Mouse (Mus musculus): Measurements from ENCODE around the gene Macrod1. TPM values are rescaled to one million over a fixed set of nuclear protein-coding genes. Genes with fewer than 3 reads are reported as not detected.

The Macrod1 gene
- polyA plus RNA-seq, 1 experiment from 2014 or later: 3.3 TPM

GRCm38 (mm10) chr19:7103349-7103992, 46.9 kb downstream of the Macrod1 start:
- no peak for DNase-seq (ENCODE audit: low spot score)
- Histone ChIP-seq H3K9ac (ENCODE audit: low read length) (peak overlapping the region; percentile 37; the same call in 1 of the 2 replicates), H3K4me1 (ENCODE audit: control insufficient read depth, insufficient read depth, low read length) (peaks cover 25% of the 10 kb centered on the region), H3K9me3 (ENCODE audit: control insufficient read depth, low read length) (no peaks in the 10 kb centered on the region), H3K4me3 (ENCODE audit: low read depth, low read length) (no peak overlapping the region), H3K36me3 (ENCODE audit: control insufficient read depth, insufficient read depth, low read length) (no peaks in the 10 kb centered on the region), H3K27me3 (ENCODE audit: control insufficient read depth, insufficient read depth, low read length) (peaks cover 31% of the 10 kb centered on the region), H3K27ac (ENCODE audit: low read depth, low read length) (no peak overlapping the region), H3K4me2 (ENCODE audit: low read depth) (no peak overlapping the region)
- ATAC-seq (ENCODE audit: insufficient read depth, low FRiP score, low TSS enrichment): no peak
- WGBS: 68% methylated on average over 4 of the region's 4 CpGs

DNA sequence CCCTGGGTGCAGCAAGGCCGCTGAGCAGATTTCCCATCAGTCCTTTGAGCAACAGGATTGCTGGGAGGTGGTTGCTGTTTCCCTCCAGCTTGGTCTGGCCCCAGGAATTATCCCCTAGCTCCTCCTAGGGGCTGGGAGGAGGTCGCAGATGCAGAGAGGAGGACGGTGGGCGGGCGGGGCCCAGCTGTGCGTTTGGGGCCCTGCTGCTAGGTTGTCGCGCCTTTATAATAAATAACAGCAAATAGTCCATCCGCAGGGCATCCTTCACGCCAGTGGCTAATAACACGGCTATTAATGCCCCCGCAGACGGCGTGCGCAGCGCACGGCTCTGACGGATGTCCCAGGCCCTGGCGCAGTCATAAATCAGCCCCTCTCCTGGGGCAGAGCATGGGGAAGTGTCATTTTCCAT, 47.4 kb downstream of the Macrod1 start:
- H3K9ac ChIP-seq (ENCODE audit: low read length): no peak overlapping the region
- H3K27ac ChIP-seq (ENCODE audit: low read depth, low read length): no peak overlapping the region
- peaks cover 31% of the 10 kb centered on the region for H3K27me3 ChIP-seq (ENCODE audit: control insufficient read depth, insufficient read depth, low read length)
- no peak overlapping the region for H3K4me2 ChIP-seq (ENCODE audit: low read depth)
- H3K36me3 ChIP-seq (ENCODE audit: control insufficient read depth, insufficient read depth, low read length): no peaks in the 10 kb centered on the region
- ATAC-seq (ENCODE audit: insufficient read depth, low FRiP score, low TSS enrichment): peak; percentile 82
- no peaks in the 10 kb centered on the region for H3K9me3 ChIP-seq (ENCODE audit: control insufficient read depth, low read length)
- H3K4me3 ChIP-seq (ENCODE audit: low read depth, low read length): no peak overlapping the region
- H3K4me1 ChIP-seq (ENCODE audit: control insufficient read depth, insufficient read depth, low read length): peaks cover 25% of the 10 kb centered on the region
- 4% methylated on average over 19 of the region's 19 CpGs for WGBS
- peak; percentile 83 for DNase-seq (ENCODE audit: low spot score)

- ATAC-seq (ENCODE audit: insufficient read depth, low FRiP score, low TSS enrichment) (no peak), DNase-seq (ENCODE audit: low spot score) (no peak)
- Histone ChIP-seq H3K9ac (ENCODE audit: low read length) (no peak within 1 kb of the TSS), H3K9me3 (ENCODE audit: control insufficient read depth, low read length) (no peaks in the 10 kb centered on the region), H3K27me3 (ENCODE audit: control insufficient read depth, insufficient read depth, low read length) (peaks cover 26% of the 10 kb centered on the region), H3K4me2 (ENCODE audit: low read depth) (no peak within 1 kb of the TSS), H3K4me1 (ENCODE audit: control insufficient read depth, insufficient read depth, low read length) (peaks cover 28% of the 10 kb centered on the region), H3K4me3 (ENCODE audit: low read depth, low read length) (no peak within 1 kb of the TSS), H3K36me3 (ENCODE audit: control insufficient read depth, insufficient read depth, low read length) (no peaks in the 10 kb centered on the region), H3K27ac (ENCODE audit: low read depth, low read length) (0 out of 2 replicates have a peak within 1 kb of the TSS, but pooled peaks have one; percentile 1)
- 49% methylated on average over 9 of the region's 9 CpGs for WGBS
Observed at GRCm38 (mm10) chr19:7105544-7105943, 48.9 kb downstream of the Macrod1 start, which contains the start of gene Flrt1. Gene Flrt1, minus strand, starts transcription at chr19:7105729.

- Histone ChIP-seq H3K27ac (ENCODE audit: low read depth, low read length) (no peak overlapping the region), H3K4me3 (ENCODE audit: low read depth, low read length) (no peak overlapping the region), H3K27me3 (ENCODE audit: control insufficient read depth, insufficient read depth, low read length) (peaks cover 26% of the 10 kb centered on the region; the same call in 1 of the 2 replicates), H3K4me2 (ENCODE audit: low read depth) (no peak overlapping the region), H3K4me1 (ENCODE audit: control insufficient read depth, insufficient read depth, low read length) (peaks cover 28% of the 10 kb centered on the region), H3K9me3 (ENCODE audit: control insufficient read depth, low read length) (no peaks in the 10 kb centered on the region), H3K36me3 (ENCODE audit: control insufficient read depth, insufficient read depth, low read length) (no peaks in the 10 kb centered on the region), H3K9ac (ENCODE audit: low read length) (no peak overlapping the region)
- ATAC-seq (ENCODE audit: insufficient read depth, low FRiP score, low TSS enrichment): no peak
- no peak for DNase-seq (ENCODE audit: low spot score)
- 90% methylated on average over 2 of the region's 2 CpGs for WGBS
Observed at GRCm38 (mm10) chr19:7106566-7106965, 50.0 kb downstream of the Macrod1 start.

DNA sequence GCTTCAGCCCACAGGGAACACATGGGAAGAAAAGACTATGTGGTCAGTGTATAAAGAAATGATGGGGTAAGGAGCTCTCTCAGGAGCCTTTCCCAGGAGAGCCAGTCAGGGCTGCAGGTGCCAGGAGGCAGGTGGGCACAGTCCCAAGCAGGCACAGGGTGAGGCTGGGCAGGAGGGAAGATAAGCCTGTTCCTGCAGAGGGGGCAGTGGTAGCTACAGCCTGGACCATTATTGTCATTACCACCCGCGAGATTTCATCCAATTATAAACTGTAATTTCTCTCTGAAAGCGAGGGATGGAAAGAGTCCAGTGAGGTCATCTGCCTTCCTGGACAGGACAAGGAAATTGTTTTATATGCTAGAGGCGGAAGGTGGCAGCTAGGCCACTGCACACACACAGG, 50.6 kb downstream of the Macrod1 start:
- ATAC-seq (ENCODE audit: insufficient read depth, low FRiP score, low TSS enrichment) (no peak), DNase-seq (ENCODE audit: low spot score) (no peak)
- WGBS: 90% methylated on average over 4 of the region's 4 CpGs
- H3K9ac ChIP-seq (ENCODE audit: low read length): no peak overlapping the region
- H3K4me3 ChIP-seq (ENCODE audit: low read depth, low read length): no peak overlapping the region
- H3K36me3 ChIP-seq (ENCODE audit: control insufficient read depth, insufficient read depth, low read length): no peaks in the 10 kb centered on the region
- H3K9me3 ChIP-seq (ENCODE audit: control insufficient read depth, low read length): no peaks in the 10 kb centered on the region
- H3K27ac ChIP-seq (ENCODE audit: low read depth, low read length): no peak overlapping the region
- peaks cover 23% of the 10 kb centered on the region; the same call in 1 of the 2 replicates for H3K27me3 ChIP-seq (ENCODE audit: control insufficient read depth, insufficient read depth, low read length)
- H3K4me1 ChIP-seq (ENCODE audit: control insufficient read depth, insufficient read depth, low read length): peaks cover 28% of the 10 kb centered on the region
- no peak overlapping the region for H3K4me2 ChIP-seq (ENCODE audit: low read depth)

- DNase-seq (ENCODE audit: low spot score) (no peak), ATAC-seq (ENCODE audit: insufficient read depth, low FRiP score, low TSS enrichment) (no peak)
- Histone ChIP-seq H3K9me3 (ENCODE audit: control insufficient read depth, low read length) (no peaks in the 10 kb centered on the region), H3K4me3 (ENCODE audit: low read depth, low read length) (no peak overlapping the region), H3K4me2 (ENCODE audit: low read depth) (no peak overlapping the region), H3K4me1 (ENCODE audit: control insufficient read depth, insufficient read depth, low read length) (peaks cover 22% of the 10 kb centered on the region), H3K9ac (ENCODE audit: low read length) (no peak overlapping the region), H3K27me3 (ENCODE audit: control insufficient read depth, insufficient read depth, low read length) (peaks cover 23% of the 10 kb centered on the region; the same call in 1 of the 2 replicates), H3K36me3 (ENCODE audit: control insufficient read depth, insufficient read depth, low read length) (no peaks in the 10 kb centered on the region), H3K27ac (ENCODE audit: low read depth, low read length) (no peak overlapping the region)
- WGBS: 59% methylated on average over 6 of the region's 6 CpGs
Observed at GRCm38 (mm10) chr19:7108114-7108905, 51.7 kb downstream of the Macrod1 start.

- no peak overlapping the region for H3K9ac ChIP-seq (ENCODE audit: low read length)
- peaks cover 23% of the 10 kb centered on the region; the same call in 1 of the 2 replicates for H3K27me3 ChIP-seq (ENCODE audit: control insufficient read depth, insufficient read depth, low read length)
- no peak overlapping the region for H3K4me3 ChIP-seq (ENCODE audit: low read depth, low read length)
- 6% methylated on average over 5 of the region's 5 CpGs for WGBS
- H3K4me1 ChIP-seq (ENCODE audit: control insufficient read depth, insufficient read depth, low read length): peaks cover 15% of the 10 kb centered on the region
- no peak for ATAC-seq (ENCODE audit: insufficient read depth, low FRiP score, low TSS enrichment)
- H3K9me3 ChIP-seq (ENCODE audit: control insufficient read depth, low read length): no peaks in the 10 kb centered on the region
- no peak for DNase-seq (ENCODE audit: low spot score)
- H3K27ac ChIP-seq (ENCODE audit: low read depth, low read length): no peak overlapping the region
- H3K4me2 ChIP-seq (ENCODE audit: low read depth): no peak overlapping the region
- H3K36me3 ChIP-seq (ENCODE audit: control insufficient read depth, insufficient read depth, low read length): no peaks in the 10 kb centered on the region
Observed at GRCm38 (mm10) chr19:7110097-7110496, 53.5 kb downstream of the Macrod1 start.

DNA sequence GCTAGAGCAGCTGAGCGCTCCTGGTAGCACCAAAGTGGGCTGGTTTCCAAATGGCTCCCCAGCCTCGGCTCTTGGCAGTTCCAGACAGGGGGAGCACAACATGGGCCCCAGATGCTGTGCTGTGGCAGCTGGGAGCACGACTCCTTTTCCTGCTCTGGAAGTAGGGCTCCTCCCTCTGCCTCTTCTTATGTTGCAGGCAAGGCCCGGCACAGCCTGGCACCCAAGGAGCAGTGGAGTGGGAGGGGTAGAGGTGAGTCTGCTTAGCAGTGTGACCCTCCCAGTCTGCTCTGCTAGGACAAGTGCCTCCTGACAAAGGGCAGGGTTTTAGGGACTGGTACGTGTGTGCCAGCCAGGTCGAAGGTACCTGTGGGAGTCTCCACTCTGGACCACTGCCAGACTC, 54.3 kb downstream of the Macrod1 start:
- DNase-seq (ENCODE audit: low spot score): no peak
- Histone ChIP-seq H3K4me2 (ENCODE audit: low read depth) (no peak overlapping the region), H3K27me3 (ENCODE audit: control insufficient read depth, insufficient read depth, low read length) (peaks cover 23% of the 10 kb centered on the region; the same call in 1 of the 2 replicates), H3K36me3 (ENCODE audit: control insufficient read depth, insufficient read depth, low read length) (no peaks in the 10 kb centered on the region), H3K4me3 (ENCODE audit: low read depth, low read length) (no peak overlapping the region), H3K9ac (ENCODE audit: low read length) (no peak overlapping the region), H3K27ac (ENCODE audit: low read depth, low read length) (no peak overlapping the region), H3K4me1 (ENCODE audit: control insufficient read depth, insufficient read depth, low read length) (peaks cover 15% of the 10 kb centered on the region), H3K9me3 (ENCODE audit: control insufficient read depth, low read length) (no peaks in the 10 kb centered on the region)
- ATAC-seq (ENCODE audit: insufficient read depth, low FRiP score, low TSS enrichment): no peak
- 54% methylated on average over 6 of the region's 6 CpGs for WGBS
